Mouse (Mus musculus): ENCODE measurements at regions not wholly inside any gene's neighbourhood (a gene's known extent, or its start where the extent isn't known, plus 50 kb on each side); places are given as distances from the start of the nearest gene placed in this dataset.

DNA sequence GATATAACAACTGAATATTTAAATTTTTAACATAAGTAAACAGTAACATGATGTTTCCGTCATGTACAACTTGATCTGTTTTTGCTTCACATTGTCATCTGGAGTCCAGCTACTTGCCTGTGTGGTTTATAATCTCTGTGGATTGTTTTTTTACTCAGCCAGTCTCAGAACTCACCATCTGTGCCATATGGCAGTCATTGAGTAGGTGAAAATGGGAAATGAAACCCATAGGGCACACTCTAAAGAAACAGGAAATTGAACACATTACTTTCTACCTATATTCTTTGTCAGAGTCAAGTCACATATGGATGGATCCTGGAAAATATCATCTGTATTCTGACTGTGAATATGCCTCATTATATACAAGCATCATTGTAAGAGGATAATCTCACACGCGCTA, 707.2 kb downstream of the Slitrk6 start:
- TF ChIP-seq CTCF (conservative IDR thresholded peaks at IDR 0.05 in 1 of 2, IDR thresholded peaks at IDR 0.05 in 1 of 2; ENCODE audit: low read depth in 2 of 2, low read length in 2 of 2) = no peak
- no peak for TF ChIP-seq MEF2A (IDR thresholded peaks at IDR 0.05; ENCODE audit: borderline replicate concordance, low read depth, low read length)

All from CH12.LX (cell line).